ENCODE assay signal across 17 mouse cellular contexts in the genomic region with DNA sequence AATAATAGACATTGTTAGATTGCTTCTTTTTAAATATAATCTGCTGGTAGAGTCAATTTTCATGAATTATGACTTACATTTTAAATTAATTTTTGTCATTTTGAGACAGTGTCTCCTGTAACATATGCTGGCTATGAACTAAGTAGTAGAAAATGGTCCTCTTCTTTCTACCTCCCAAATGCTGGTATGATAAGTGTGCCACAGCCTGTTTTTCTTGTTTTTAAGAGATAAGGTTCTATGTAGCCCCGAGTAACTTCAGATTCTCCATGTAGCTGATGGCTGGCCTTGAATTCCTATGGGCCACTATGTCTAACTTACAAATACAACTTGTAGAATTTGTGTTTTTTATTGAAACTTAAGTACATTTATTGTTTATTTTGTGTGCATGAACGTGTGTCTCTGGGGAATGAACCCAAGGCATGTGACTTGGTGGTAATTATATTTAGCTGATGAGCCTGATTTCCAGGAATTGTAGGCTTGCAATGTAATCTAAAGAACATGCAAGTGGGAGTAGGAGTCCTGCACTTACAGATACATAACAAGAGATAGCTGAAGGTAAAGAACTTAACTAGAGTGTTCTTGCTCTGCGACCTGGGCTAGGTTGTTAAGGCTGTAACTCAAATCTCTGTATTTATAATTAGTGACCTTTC.
A peak's percentile ranks its signal among the peaks of the same experiment; 100 is the strongest.
DNase-seq lines count a peak whose midpoint lies in the region; ATAC-seq and TF ChIP-seq lines count a peak whose summit lies in the region.
"Had no signal": no experiment of that assay in that cellular context is flagged by ENCODE, and none has a peak within 500 bp of the region (broad histone marks: within the 10 kb centered on the region; RNA-seq: fewer than 3 reads in every experiment).

No protein-coding gene starts in this region.

- no peak for TF ChIP-seq CTCF in gastrocnemius, adult 2 months (IDR thresholded peaks at IDR 0.05)

- intact Hi-C loops in gastrocnemius, adult 2 months (cut with DNase I) = no loop called here

- no peak overlapping the region for H3K9ac ChIP-seq in heart, embryonic 14.5 days (ENCODE audit: low read length)
- peak overlapping the region; percentile 50 for H3K9ac ChIP-seq in liver, embryonic 13.5 days
- no peak overlapping the region for H3K9ac ChIP-seq in kidney, embryonic 15.5 days
- no peak overlapping the region for H3K9ac ChIP-seq in hindbrain, embryonic 16.5 days (ENCODE audit: low read depth, low read length)
- H3K9ac ChIP-seq: embryonic facial prominence, embryonic 13.5 days; forebrain, embryonic 12.5 days; limb, embryonic 12.5 days had no signal

- H3K4me2 ChIP-seq in heart, embryonic 14.5 days (ENCODE audit: low read length) = 0 out of 2 replicates have a peak overlapping the region, but pooled peaks have one; percentile 1
- H3K4me2 ChIP-seq in liver, embryonic 13.5 days = peak overlapping the region; percentile 64
- H3K4me2 ChIP-seq in kidney, embryonic 15.5 days = no peak overlapping the region
- no peak overlapping the region for H3K4me2 ChIP-seq in hindbrain, embryonic 16.5 days (ENCODE audit: low read length)
- H3K4me2 ChIP-seq: embryonic facial prominence, embryonic 13.5 days; forebrain, embryonic 12.5 days; limb, embryonic 12.5 days; midbrain, embryonic 11.5 days had no signal

- DNase-seq in gastrocnemius, adult 2 months = no peak
- DNase-seq in gastrocnemius, postnatal 25 days = no peak
- DNase-seq in liver, embryonic 13.5 days = peak; percentile 55
- no peak for DNase-seq in lung, postnatal 25 days (ENCODE audit: low spot score)
- DNase-seq: cerebellum, adult 11-12 months; retina, postnatal 1 day; spleen, adult 18-20 months; thymus, postnatal 36 days had no signal

- peaks cover 5% of the 10 kb centered on the region; the same call in 1 of the 2 replicates for H3K4me1 ChIP-seq in brown adipose tissue, adult 24 weeks (ENCODE audit: control insufficient read depth, insufficient read depth, insufficient read length, low read length)
- H3K4me1 ChIP-seq in heart, embryonic 14.5 days (ENCODE audit: control insufficient read depth in 2 of 2, insufficient read depth in 2 of 2, low read length in 2 of 2) = peaks cover 0 to 15% of the 10 kb centered on the region in 2 experiments; a peak in 3 of 4 replicates
- peaks cover 92% of the 10 kb centered on the region for H3K4me1 ChIP-seq in liver, embryonic 13.5 days (replicated peaks)
- H3K4me1 ChIP-seq in kidney, embryonic 15.5 days = no peaks in the 10 kb centered on the region
- H3K4me1 ChIP-seq in hindbrain, embryonic 16.5 days (ENCODE audit: control insufficient read depth, insufficient read depth, low read depth, low read length) = no peaks in the 10 kb centered on the region
- H3K4me1 ChIP-seq: embryonic facial prominence, embryonic 13.5 days; forebrain, embryonic 12.5 days; limb, embryonic 12.5 days had no signal

- H3K36me3 ChIP-seq in heart, embryonic 14.5 days (ENCODE audit: control insufficient read depth, insufficient read depth, low read length) = no peaks in the 10 kb centered on the region
- H3K36me3 ChIP-seq in liver, embryonic 13.5 days = peaks cover 37% of the 10 kb centered on the region
- no peaks in the 10 kb centered on the region for H3K36me3 ChIP-seq in kidney, embryonic 15.5 days
- H3K36me3 ChIP-seq in hindbrain, embryonic 16.5 days (ENCODE audit: control insufficient read depth, insufficient read depth, low read length) = no peaks in the 10 kb centered on the region
- H3K36me3 ChIP-seq: embryonic facial prominence, embryonic 13.5 days; forebrain, embryonic 12.5 days; limb, embryonic 12.5 days had no signal

- H3K9me3 ChIP-seq in heart, embryonic 14.5 days (ENCODE audit: control insufficient read depth, low read length) = no peaks in the 10 kb centered on the region
- H3K9me3 ChIP-seq in liver, embryonic 13.5 days (replicated peaks) = no peaks in the 10 kb centered on the region
- no peaks in the 10 kb centered on the region for H3K9me3 ChIP-seq in kidney, embryonic 15.5 days (replicated peaks)
- no peaks in the 10 kb centered on the region for H3K9me3 ChIP-seq in hindbrain, embryonic 16.5 days (ENCODE audit: control insufficient read depth, low read length)
- H3K9me3 ChIP-seq: embryonic facial prominence, embryonic 13.5 days; forebrain, embryonic 12.5 days; limb, embryonic 12.5 days had no signal

- no peak for ATAC-seq in heart, embryonic 14.5 days (ENCODE audit: insufficient number of reproducible peaks, insufficient read depth, low FRiP score, low read depth)
- peak; percentile 90 for ATAC-seq in liver, embryonic 13.5 days (ENCODE audit: low read depth)
- no peak for ATAC-seq in kidney, embryonic 15.5 days (replicated peaks; ENCODE audit: low FRiP score)
- ATAC-seq in hindbrain, embryonic 16.5 days = no peak

- H3K27me3 ChIP-seq in heart, embryonic 14.5 days (ENCODE audit: control insufficient read depth, insufficient read depth, low read length) = no peaks in the 10 kb centered on the region
- no peaks in the 10 kb centered on the region for H3K27me3 ChIP-seq in liver, embryonic 13.5 days
- H3K27me3 ChIP-seq in kidney, embryonic 15.5 days = no peaks in the 10 kb centered on the region
- H3K27me3 ChIP-seq in hindbrain, embryonic 16.5 days (replicated peaks; ENCODE audit: control insufficient read depth, insufficient read depth, low read length) = no peaks in the 10 kb centered on the region
- H3K27me3 ChIP-seq: embryonic facial prominence, embryonic 13.5 days; forebrain, embryonic 12.5 days; limb, embryonic 12.5 days had no signal

- no peak overlapping the region; the same call in 1 of the 2 replicates for H3K4me3 ChIP-seq in gastrocnemius, adult 2 months
- no peak overlapping the region for H3K4me3 ChIP-seq in brown adipose tissue, adult 24 weeks (ENCODE audit: insufficient read depth, low read depth, low read length)
- no peak overlapping the region for H3K4me3 ChIP-seq in heart, embryonic 14.5 days (ENCODE audit: control insufficient read depth in 1 of 2, insufficient read depth in 1 of 2, low read depth in 1 of 2, low read length in 2 of 2)
- peak overlapping the region; percentile 43 for H3K4me3 ChIP-seq in liver, embryonic 13.5 days (replicated peaks)
- H3K4me3 ChIP-seq in kidney, embryonic 15.5 days (replicated peaks) = no peak overlapping the region
- H3K4me3 ChIP-seq in hindbrain, embryonic 16.5 days (ENCODE audit: low read length) = no peak overlapping the region
- H3K4me3 ChIP-seq: embryonic facial prominence, embryonic 13.5 days; forebrain, embryonic 12.5 days; left cerebral cortex, adult 2 months; limb, embryonic 12.5 days had no signal

- peak overlapping the region; percentile 74 for H3K27ac ChIP-seq in gastrocnemius, adult 2 months
- H3K27ac ChIP-seq in brown adipose tissue, adult 24 weeks (replicated peaks; ENCODE audit: low read depth, low read length) = peak overlapping the region; percentile 40; the same call in 1 of the 2 replicates
- 0 out of 4 replicates have a peak overlapping the region, but pooled peaks of 1 of the 2 experiments have one; percentile 8 for H3K27ac ChIP-seq in heart, embryonic 14.5 days (replicated peaks in 1 of 2; ENCODE audit: control insufficient read depth in 1 of 2, insufficient read depth in 1 of 2, low read depth in 2 of 2, low read length in 2 of 2)
- peak overlapping the region; percentile 92 for H3K27ac ChIP-seq in liver, embryonic 13.5 days
- no peak overlapping the region for H3K27ac ChIP-seq in kidney, embryonic 15.5 days
- no peak overlapping the region for H3K27ac ChIP-seq in hindbrain, embryonic 16.5 days (ENCODE audit: low read depth, low read length)
- H3K27ac ChIP-seq: embryonic facial prominence, embryonic 13.5 days; forebrain, embryonic 12.5 days; left cerebral cortex, adult 2 months; limb, embryonic 12.5 days had no signal

- 17% methylated on average over 3 of the region's 3 CpGs for WGBS in heart, embryonic 14.5 days
- WGBS in liver, embryonic 13.5 days (ENCODE audit: insufficient replicate concordance) = 12% methylated on average over 3 of the region's 3 CpGs
- WGBS in kidney, embryonic 15.5 days = 66% methylated on average over 3 of the region's 3 CpGs
- 86% methylated on average over 3 of the region's 3 CpGs for WGBS in hindbrain, embryonic 16.5 days

Comparison
In these comparisons a context has a peak if more than half of its experiments do, and no peak if none do; other contexts are left out.
1. H3K27ac ChIP-seq: peak in gastrocnemius, adult 2 months (single experiment), brown adipose tissue, adult 24 weeks (single experiment) and liver, embryonic 13.5 days (single experiment); none in kidney, embryonic 15.5 days (single experiment) and hindbrain, embryonic 16.5 days (single experiment).
2. H3K4me2 ChIP-seq: peak in heart, embryonic 14.5 days (single experiment) and liver, embryonic 13.5 days (single experiment); none in kidney, embryonic 15.5 days (single experiment) and hindbrain, embryonic 16.5 days (single experiment).